Mouse (Mus musculus) left cerebral cortex, adult 9 months (tissue): ENCODE data around the gene Notch3.

ENCODE experiments used
- DNase-seq, 2 experiments: peaks; one replicate each; pipeline ENCODE4 v3.0.0; 2022; ENCODE audit warnings: low spot score in 2 of 2

Notch3 gene

GRCm38 (mm10) chr17:32165803-32166595 lies 653 bp downstream of the Notch3 start:
- no peak for DNase-seq

DNA sequence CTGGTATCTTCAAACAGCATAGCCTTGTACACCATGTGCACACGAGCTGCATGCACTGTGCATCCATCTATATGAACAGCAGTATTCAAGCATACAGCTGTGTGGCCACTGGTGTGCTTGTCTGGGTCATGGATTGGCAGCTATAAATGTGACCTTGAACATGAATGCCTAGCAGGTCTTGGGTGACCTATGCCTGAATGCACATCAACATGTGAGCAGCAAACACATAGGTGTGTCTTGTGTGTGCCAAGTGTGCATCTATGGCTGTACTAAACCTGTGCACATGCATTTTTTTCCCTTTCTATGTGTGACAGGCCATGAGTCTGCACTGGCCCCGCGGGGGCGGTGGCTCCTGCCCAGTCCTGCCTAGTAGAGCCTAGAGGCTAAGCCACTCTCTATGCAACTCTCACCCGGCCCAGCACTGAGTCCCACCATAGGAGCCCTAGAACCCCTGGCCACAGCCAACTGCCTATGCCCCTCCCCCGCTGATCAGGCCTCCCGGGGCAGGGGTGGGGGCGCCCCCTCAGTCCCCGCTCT lies 1.3 kb downstream of the Notch3 start:
- no peak for DNase-seq

GRCm38 (mm10) chr17:32164780-32165179 lies 1.9 kb downstream of the Notch3 start:
- DNase-seq: no peak

DNA sequence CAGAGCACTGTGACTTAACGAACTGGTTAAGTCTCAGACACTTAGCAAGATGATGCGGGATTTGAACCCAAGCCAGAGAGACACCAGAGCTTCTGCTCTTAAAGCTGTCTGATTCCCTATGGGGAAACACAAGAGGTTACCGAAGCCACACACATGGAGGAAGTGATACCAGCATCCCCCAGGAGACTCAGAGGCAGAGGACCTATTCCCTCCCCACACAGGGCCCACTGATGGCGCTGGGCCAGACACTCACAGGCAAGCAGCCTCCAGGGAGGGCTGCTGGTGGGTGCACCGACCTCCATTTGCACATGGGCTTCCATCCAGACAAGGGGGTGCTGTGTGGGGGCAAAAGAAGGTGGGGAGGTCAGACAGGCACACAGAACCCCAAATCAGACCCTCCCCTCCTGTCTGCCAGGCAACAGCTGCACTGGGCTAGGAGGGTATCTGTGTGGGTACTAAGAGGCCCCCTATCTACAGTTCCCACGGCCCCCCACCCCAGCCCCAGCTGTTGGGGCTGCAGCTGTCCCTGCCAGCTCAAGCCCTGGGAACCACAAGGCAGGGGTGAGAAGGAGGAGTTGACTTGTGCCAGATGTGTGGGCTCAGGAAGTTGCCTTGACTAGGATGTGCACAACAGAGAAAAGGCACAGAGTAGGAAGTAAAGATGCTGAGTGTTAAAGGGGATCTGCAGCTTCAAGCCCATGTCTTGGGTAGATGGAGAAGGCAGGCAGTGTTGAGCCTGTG lies 2.6 kb downstream of the Notch3 start:
- no peak for DNase-seq

- DNase-seq: peak in 1 of 2 experiments; percentile 37
Measured at GRCm38 (mm10) chr17:32162112-32162850, 4.4 kb downstream of the Notch3 start.

DNA sequence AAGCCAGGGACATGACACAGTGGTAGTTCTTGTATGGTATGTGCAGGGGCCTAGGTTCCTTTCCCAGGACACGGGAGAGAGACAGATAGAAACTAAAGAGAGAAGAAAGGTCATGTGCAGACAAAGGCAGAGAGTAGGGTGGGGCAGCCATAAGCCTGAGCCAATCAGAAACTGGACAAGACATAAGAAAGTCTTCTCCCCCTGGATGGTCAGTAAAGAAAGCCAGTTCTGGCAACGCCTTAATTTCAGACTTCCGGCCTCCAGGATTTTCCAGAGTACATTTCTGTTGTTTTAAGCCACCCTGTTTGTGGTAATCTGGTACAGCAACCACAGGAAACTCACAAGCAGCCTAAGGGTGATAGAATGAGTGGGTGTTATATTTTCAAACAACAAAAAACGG lies 5.8 kb downstream of the Notch3 start:
- DNase-seq: no peak

GRCm38 (mm10) chr17:32158841-32159240 lies 7.8 kb downstream of the Notch3 start:
- DNase-seq: no peak

- DNase-seq: peak in 1 of 2 experiments; percentile 22
Measured at GRCm38 (mm10) chr17:32146718-32147117, 19.9 kb downstream of the Notch3 start.

- peak in 1 of 2 experiments; percentile 83 for DNase-seq
Measured at GRCm38 (mm10) chr17:32142907-32143854, 23.5 kb downstream of the Notch3 start.

DNA sequence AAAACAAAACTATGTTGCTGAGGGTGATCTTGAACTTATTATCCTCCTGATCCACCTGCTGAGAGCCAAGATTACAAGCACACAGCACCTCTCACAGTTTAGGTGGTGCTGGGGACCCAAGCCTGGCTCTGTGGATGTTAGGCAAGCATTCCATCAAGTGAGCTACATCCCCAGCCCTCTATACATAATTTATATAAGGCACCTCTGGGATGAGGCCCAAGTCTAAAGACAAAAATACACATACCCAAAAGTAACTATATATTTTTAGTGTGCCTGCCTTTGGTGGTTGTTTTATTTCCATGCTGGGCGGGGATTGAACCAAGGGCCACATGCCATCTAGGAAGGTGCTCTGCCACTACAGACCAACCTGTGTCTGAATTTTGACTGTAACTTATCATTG lies 24.4 kb downstream of the Notch3 start:
- peak in 1 of 2 experiments; percentile 15 for DNase-seq

GRCm38 (mm10) chr17:32133375-32133774 lies 33.3 kb downstream of the Notch3 start:
- DNase-seq: no peak

- no peak for DNase-seq
Measured at GRCm38 (mm10) chr17:32132087-32132486, 34.6 kb downstream of the Notch3 start.

GRCm38 (mm10) chr17:32130506-32130905 lies 36.1 kb downstream of the Notch3 start:
- no peak for DNase-seq

DNA sequence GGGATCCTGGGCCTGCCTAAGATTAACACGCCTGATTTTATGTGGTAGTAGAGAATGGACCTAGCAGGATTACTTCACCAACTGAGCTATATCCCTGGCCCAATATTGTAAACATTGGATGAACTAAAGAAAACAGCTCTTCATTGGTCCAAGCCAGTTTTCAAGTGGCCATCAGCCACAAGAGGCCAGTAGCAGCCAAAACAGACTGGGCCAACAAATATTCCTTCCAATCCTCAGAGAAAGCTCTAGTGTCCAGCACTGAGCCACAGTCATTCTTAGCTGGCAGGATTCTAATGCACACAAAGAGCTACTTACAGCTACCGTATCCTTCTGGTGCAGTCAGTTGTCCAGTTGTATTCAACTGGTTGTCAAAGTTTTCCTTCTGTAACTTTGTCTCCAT lies 39.5 kb downstream of the Notch3 start:
- DNase-seq: no peak

DNA sequence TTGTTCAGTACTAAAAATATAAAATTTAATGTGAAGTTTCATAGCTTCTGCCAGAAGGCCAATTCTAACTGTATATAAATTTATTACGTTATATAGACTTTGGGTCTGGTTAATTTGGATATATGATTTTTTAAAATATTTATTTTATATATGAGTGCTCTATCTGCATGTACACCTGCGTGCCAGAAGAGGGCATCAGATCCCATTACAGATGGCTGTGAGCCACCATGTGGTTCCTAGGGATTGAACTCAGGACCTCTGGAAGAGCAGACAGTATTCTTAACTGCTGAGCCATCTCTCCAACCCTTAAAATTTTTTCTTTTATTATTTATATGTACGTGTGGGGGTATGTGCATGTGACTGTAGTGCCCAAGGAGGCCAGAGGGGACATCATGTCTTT lies 41.2 kb downstream of the Notch3 start:
- no peak for DNase-seq

DNA sequence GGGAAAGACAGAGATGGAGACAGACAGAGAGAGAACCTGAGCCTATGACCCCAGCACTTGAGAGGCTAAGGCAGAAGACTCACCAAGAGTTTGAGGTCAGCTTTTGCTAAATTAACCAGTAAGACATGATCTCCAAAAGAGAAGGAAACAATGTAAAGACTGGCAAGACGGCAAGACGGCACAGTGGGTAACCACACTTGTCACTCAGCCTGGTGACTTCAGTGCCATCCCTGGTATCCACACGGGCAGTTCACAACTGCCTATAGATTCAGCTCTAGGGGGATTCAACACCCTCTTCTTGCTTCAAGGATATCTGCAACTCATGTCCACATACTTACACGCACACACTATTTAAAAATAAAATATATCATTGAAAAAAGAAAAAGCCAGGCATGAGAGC lies 43.1 kb downstream of the Notch3 start:
- DNase-seq: no peak

DNA sequence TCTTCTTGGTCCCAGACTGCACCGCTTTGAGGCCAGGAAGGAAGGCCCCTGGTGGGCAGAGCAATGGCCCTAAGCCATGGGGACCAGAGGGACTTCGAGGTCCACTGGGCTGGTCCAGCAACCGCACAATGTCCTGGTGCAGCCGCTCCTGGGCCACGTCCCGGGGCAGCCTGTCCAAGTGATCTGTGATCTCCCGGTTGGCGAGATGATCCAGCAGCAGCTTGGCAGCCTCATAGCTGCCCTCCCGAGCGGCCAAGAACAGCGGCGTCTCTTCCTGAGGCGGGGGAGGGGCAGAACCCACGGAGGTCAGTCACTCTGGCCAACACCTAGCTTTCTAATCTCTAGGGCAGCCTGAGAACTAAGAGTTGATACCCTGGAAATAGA lies 44.1 kb downstream of the Notch3 start:
- DNase-seq: no peak

DNA sequence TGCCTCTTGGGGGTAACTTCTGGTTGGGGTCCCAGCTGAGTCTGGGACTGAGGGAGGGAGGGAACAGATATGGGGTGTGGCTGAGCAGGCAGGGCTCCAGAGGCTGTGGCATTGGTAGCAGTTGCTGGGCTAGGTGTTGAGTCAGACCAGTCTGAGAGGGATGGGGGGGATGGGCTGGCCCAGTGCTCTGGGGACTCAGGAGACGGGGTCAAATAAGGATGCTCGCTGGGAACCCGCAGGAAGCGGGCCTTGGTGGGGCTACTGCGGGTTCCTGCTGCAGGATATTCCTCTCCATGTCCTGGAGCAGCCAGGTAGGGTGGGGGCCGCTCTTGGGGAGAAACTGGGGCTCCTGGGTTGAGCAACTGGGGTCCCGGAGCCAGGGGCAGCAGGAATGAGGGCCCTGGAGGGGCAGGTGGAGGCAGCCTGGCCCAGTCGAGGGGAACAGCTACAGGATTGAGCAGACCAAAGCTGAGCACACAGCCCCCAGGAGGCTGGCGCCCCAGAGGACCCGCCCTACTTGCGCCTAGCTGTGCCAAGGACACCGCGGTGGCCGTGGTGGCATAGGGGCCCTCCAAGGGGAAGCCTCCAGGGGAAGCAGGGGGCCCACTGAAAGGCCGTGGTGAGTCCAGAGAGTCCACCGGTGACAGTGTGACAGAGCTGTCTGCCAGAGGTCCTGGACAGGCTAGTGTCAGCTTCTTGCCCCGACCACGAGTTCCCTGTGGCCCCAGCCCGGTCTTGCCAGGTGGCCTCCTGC lies 44.6 kb downstream of the Notch3 start:
- DNase-seq: no peak

GRCm38 (mm10) chr17:32120771-32121532 lies 45.7 kb downstream of the Notch3 start:
- DNase-seq: no peak
